Mouse (Mus musculus): ENCODE data around the gene Slc35a3. TPM values are rescaled to one million over a fixed set of nuclear protein-coding genes. Genes with fewer than 3 reads are reported as not detected.
"Not testable (repeated sequence)": the region's sequence is repeated elsewhere in the genome, so short reads cannot be mapped to it uniquely, and the experiment has no call there.

Slc35a3 gene
- 12.0 and 13.8 TPM in 2 replicates for polyA plus RNA-seq (2016; fragmentation: Nextera tagmentation; extraction: Ambion mirVana)

- peak within 1 kb of the TSS; percentile 76 for H3K4me3 ChIP-seq
- peak within 1 kb of the TSS; percentile 80 for H3K4me2 ChIP-seq
- no peaks in the 10 kb centered on the region for H3K27me3 ChIP-seq (replicated peaks)
- peak; percentile 14; the same call in 1 of the 2 replicates for ATAC-seq
- 5% methylated on average over 8 of the region's 8 CpGs for WGBS (ENCODE audit: insufficient replicate concordance)
- H3K27ac ChIP-seq = peak within 1 kb of the TSS; percentile 90
- H3K9me3 ChIP-seq (replicated peaks) = no peaks in the 10 kb centered on the region
- H3K4me1 ChIP-seq = peaks cover 34% of the 10 kb centered on the region
- no peaks in the 10 kb centered on the region for H3K36me3 ChIP-seq
- H3K9ac ChIP-seq = peak within 1 kb of the TSS; percentile 91
Observed at GRCm38 (mm10) chr3:116712436-116712881, at the start of gene Slc35a3. TSS of gene Slc35a3 (minus strand) at chr3:116712831.

DNA sequence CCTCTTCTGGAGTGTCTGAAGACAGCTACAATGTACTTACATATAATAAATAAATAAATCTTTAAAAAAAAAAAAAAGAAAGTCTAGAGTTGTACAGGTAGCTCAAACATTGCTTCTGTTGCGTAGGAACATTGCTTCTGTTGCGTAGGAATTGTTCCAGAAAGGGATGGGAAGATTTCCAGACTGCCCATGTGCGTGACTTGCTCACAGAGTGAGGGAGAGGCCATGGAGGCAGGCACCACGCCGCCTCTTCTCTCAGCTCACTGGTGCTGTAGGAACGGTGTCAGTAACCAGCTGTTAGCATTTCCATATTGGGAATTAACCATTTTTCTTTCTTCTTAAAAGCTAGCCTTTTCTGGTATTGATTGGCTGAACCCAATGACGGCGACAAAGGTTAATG is 40.2 kb upstream of the Slc35a3 start:
- Histone ChIP-seq H3K27me3 (replicated peaks) (no peaks in the 10 kb centered on the region), H3K9ac (no peak overlapping the region), H3K4me2 (no peak overlapping the region), H3K9me3 (replicated peaks) (no peaks in the 10 kb centered on the region), H3K36me3 (peaks cover 53% of the 10 kb centered on the region), H3K27ac (no peak overlapping the region), H3K4me3 (no peak overlapping the region), H3K4me1 (no peaks in the 10 kb centered on the region)
- ATAC-seq = no peak
- 90% methylated on average over 8 of the region's 8 CpGs for WGBS (ENCODE audit: insufficient replicate concordance)

GRCm38 (mm10) chr3:116751191-116751860 is 38.7 kb upstream of the Slc35a3 start:
- Histone ChIP-seq H3K27me3 (replicated peaks) (no peaks in the 10 kb centered on the region), H3K9ac (no peak overlapping the region), H3K9me3 (replicated peaks) (no peaks in the 10 kb centered on the region), H3K27ac (no peak overlapping the region), H3K4me3 (no peak overlapping the region), H3K4me2 (no peak overlapping the region), H3K4me1 (no peaks in the 10 kb centered on the region), H3K36me3 (peaks cover 39% of the 10 kb centered on the region)
- WGBS (ENCODE audit: insufficient replicate concordance) = 76% methylated on average over 4 of the region's 4 CpGs
- peak; percentile 72 for ATAC-seq

DNA sequence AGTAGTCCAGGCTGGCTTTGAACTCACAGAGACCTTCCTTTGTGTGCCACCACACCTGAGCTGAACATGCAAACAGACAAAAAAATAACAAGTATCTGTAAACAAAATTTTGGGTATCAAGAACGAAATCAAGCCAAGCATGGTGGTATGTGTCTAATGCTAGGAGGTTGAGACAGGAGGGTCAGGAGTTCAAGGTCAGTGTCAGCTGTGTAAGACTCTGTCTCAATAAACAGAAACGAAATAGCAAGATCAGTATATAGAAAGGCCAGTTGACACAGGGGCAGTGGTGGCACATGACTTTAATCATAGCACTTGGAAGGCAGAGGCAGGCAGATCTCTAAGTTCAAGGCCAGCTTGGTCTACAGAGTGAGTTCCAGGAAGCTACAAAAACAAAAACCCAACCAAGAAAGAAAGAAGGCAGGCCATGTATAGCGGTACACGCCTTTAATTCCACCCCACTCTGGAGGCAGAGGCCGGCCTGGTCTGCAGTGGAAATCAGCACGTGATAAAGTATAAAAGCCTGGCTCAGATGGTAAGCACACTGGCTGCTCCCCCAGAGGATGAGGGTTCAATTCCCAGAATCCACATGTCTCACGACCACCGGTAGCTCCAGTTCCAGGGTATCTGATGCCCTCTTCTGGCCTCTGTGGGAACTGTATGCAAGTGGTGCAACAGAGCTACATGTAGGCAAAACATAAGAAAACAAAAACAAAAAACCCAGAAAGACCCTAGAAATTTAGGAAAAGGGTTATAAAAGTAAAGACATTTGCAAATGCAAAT is 36.0 kb upstream of the Slc35a3 start:
- Histone ChIP-seq H3K4me3 (no peak overlapping the region), H3K9me3 (replicated peaks) (no peaks in the 10 kb centered on the region), H3K36me3 (peaks cover 38% of the 10 kb centered on the region), H3K4me1 (no peaks in the 10 kb centered on the region), H3K27me3 (replicated peaks) (no peaks in the 10 kb centered on the region), H3K27ac (no peak overlapping the region), H3K9ac (no peak overlapping the region), H3K4me2 (0 out of 2 replicates have a peak overlapping the region, but pooled peaks have one; percentile 10)
- no peak for ATAC-seq
- WGBS (ENCODE audit: insufficient replicate concordance) = 54% methylated on average over 8 of the region's 8 CpGs

- peaks cover 36% of the 10 kb centered on the region for H3K36me3 ChIP-seq
- not testable (repeated sequence) for H3K27me3 ChIP-seq (replicated peaks); H3K27ac ChIP-seq; H3K4me3 ChIP-seq; H3K4me2 ChIP-seq; ATAC-seq; H3K9me3 ChIP-seq (replicated peaks); H3K9ac ChIP-seq; H3K4me1 ChIP-seq
- WGBS (ENCODE audit: insufficient replicate concordance) = 80% methylated on average over 7 of the region's 7 CpGs
Observed at GRCm38 (mm10) chr3:116747648-116748047, 35.0 kb upstream of the Slc35a3 start.

DNA sequence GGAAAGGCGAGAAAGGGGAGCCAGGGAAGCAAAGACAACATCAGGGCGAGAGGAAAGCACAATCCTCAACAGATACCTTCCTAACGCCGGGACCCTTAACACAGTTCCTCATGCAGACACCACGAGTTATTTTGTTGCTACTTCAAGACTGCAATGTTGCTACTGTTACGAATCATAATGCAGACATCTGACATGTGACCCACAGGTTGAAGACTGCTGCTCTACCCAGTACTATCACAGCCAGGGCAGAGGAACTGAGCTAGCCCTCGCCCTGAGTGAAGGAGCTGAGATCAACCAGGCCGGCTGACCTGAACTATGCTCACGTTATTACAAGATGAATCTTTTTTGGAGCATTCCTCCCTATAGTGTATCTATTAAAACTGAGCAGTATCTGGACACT is 28.3 kb upstream of the Slc35a3 start:
- H3K4me3 ChIP-seq = no peak overlapping the region
- ATAC-seq = no peak
- 67% methylated on average over 9 of the region's 9 CpGs for WGBS (ENCODE audit: insufficient replicate concordance)
- H3K36me3 ChIP-seq = peaks cover 10% of the 10 kb centered on the region; the same call in 1 of the 2 replicates
- no peaks in the 10 kb centered on the region for H3K27me3 ChIP-seq (replicated peaks)
- no peak overlapping the region for H3K27ac ChIP-seq
- no peak overlapping the region for H3K9ac ChIP-seq
- H3K4me2 ChIP-seq = no peak overlapping the region
- no peaks in the 10 kb centered on the region for H3K9me3 ChIP-seq (replicated peaks)
- 0 out of 2 replicates have a peak, but pooled peaks cover 5% of the 10 kb centered on the region for H3K4me1 ChIP-seq

GRCm38 (mm10) chr3:116740106-116740505 is 27.5 kb upstream of the Slc35a3 start:
- Histone ChIP-seq H3K27ac (no peak overlapping the region), H3K36me3 (peaks cover 10% of the 10 kb centered on the region; the same call in 1 of the 2 replicates), H3K4me1 (0 out of 2 replicates have a peak, but pooled peaks cover 5% of the 10 kb centered on the region), H3K27me3 (replicated peaks) (no peaks in the 10 kb centered on the region), H3K4me2 (no peak overlapping the region), H3K4me3 (no peak overlapping the region), H3K9me3 (replicated peaks) (no peaks in the 10 kb centered on the region), H3K9ac (no peak overlapping the region)
- 64% methylated on average over 5 of the region's 5 CpGs for WGBS (ENCODE audit: insufficient replicate concordance)
- ATAC-seq = no peak

- 0 out of 2 replicates have a peak, but pooled peaks cover 5% of the 10 kb centered on the region for H3K4me1 ChIP-seq
- H3K36me3 ChIP-seq = no peaks in the 10 kb centered on the region
- H3K4me2 ChIP-seq = no peak overlapping the region
- WGBS (ENCODE audit: insufficient replicate concordance) = 59% methylated on average over 8 of the region's 8 CpGs
- no peak overlapping the region for H3K9ac ChIP-seq
- H3K4me3 ChIP-seq = no peak overlapping the region
- no peaks in the 10 kb centered on the region for H3K27me3 ChIP-seq (replicated peaks)
- H3K27ac ChIP-seq = no peak overlapping the region
- H3K9me3 ChIP-seq (replicated peaks) = 0 out of 2 replicates have a peak, but pooled peaks cover 3% of the 10 kb centered on the region
- ATAC-seq = peak; percentile 46; the same call in 1 of the 2 replicates
Observed at GRCm38 (mm10) chr3:116737326-116737731, 24.7 kb upstream of the Slc35a3 start.

- H3K9me3 ChIP-seq (replicated peaks) = 0 out of 2 replicates have a peak, but pooled peaks cover 3% of the 10 kb centered on the region
- H3K27ac ChIP-seq = no peak overlapping the region
- H3K4me2 ChIP-seq = no peak overlapping the region
- no peaks in the 10 kb centered on the region for H3K36me3 ChIP-seq
- no peaks in the 10 kb centered on the region for H3K27me3 ChIP-seq (replicated peaks)
- 49% methylated on average over 2 of the region's 2 CpGs for WGBS (ENCODE audit: insufficient replicate concordance)
- ATAC-seq = no peak
- H3K4me3 ChIP-seq = no peak overlapping the region
- H3K4me1 ChIP-seq = no peaks in the 10 kb centered on the region
- H3K9ac ChIP-seq = no peak overlapping the region
Observed at GRCm38 (mm10) chr3:116729483-116730174, 17.0 kb upstream of the Slc35a3 start.

DNA sequence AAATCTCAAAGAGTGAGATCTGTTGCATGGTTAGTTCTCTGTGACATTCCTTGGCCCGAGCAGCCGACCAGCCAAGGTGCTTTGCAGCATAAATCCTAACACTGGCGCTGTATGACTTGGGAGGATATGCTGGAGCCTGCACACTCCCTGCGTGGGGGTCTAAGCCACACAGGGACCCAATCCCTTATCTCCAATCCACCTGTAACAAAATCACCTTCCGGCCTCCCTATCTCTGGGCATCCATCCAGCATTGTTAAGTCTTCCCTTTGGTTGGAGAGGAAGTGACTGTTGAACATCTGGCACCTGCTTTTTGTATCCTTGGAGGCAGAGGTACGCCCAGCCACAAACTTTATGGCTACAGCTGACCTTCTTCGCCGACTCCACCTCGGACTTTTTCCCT is 14.2 kb upstream of the Slc35a3 start:
- Histone ChIP-seq H3K4me1 (no peaks in the 10 kb centered on the region), H3K36me3 (no peaks in the 10 kb centered on the region), H3K27ac (no peak overlapping the region), H3K4me2 (no peak overlapping the region), H3K27me3 (replicated peaks) (no peaks in the 10 kb centered on the region), H3K9me3 (replicated peaks) (no peaks in the 10 kb centered on the region), H3K4me3 (no peak overlapping the region), H3K9ac (no peak overlapping the region)
- WGBS (ENCODE audit: insufficient replicate concordance) = 49% methylated on average over 9 of the region's 9 CpGs
- no peak for ATAC-seq

DNA sequence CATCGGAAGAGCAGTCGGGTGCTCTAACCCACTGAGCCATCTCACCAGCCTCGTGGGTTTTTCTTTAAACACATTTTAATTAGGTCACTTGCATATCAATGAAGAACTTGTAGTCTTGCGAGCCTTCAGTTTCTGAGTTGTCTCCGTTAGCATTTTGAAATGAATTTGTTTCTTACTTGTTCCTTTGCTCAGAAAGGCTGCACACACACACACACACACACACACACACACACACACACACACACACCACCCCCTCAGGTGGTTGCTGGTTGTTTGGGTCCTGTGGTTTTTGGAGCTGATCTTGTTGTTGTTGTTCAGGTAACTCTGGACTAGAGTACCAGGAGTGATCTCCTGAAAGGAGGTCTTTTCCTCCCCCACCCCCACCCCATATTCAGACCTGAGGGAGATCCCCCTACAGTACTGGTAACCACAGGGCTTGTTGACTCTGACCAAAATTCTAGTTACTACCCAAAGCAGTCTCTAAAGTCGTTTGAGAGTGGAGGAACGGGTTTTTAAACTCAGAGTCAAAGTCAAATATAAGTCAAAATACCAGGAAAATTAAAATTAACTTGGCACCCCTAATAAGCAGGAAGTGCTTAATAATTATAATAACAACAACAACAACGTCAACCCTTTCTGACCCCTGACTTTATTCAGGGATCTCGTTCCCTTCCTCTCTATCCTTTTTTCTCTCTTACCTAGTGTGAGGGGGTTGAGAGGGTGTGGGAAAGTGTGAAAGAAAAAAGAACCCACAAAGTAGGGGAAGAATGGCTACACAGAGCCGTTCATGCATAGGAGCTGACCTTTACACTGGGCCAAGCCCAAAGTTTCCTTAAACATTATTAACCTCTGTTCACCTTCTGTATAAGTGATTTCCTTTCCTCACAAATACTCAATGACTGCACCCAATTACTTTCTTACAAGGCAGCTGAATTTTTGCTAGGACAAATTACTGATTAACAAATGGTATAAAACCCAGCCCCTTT is 11.2 kb upstream of the Slc35a3 start:
- Histone ChIP-seq H3K4me3 (no peak overlapping the region), H3K27me3 (replicated peaks) (no peaks in the 10 kb centered on the region), H3K36me3 (no peaks in the 10 kb centered on the region), H3K4me1 (no peaks in the 10 kb centered on the region), H3K9ac (no peak overlapping the region), H3K27ac (no peak overlapping the region), H3K9me3 (replicated peaks) (no peaks in the 10 kb centered on the region), H3K4me2 (no peak overlapping the region)
- WGBS (ENCODE audit: insufficient replicate concordance) = 65% methylated on average over 10 of the region's 10 CpGs
- no peak for ATAC-seq
